Comparison of ENCODE assay signal across 42 mouse cellular contexts in genomic region chr10:127834186-127834585, GRCm38 (mm10). TPM values are rescaled to one million over a fixed set of nuclear protein-coding genes. Genes with fewer than 3 reads are reported as not detected.
"Had no signal": no experiment of that assay in that cellular context is flagged by ENCODE, and none has a peak within 500 bp of the region (broad histone marks: within the 10 kb centered on the region; RNA-seq: fewer than 3 reads in every experiment).

No protein-coding gene starts in this region.

RNA-seq across cellular contexts. Expression of gene Rdh19, which starts 15.5 kb away (rescaled TPM):
- total RNA-seq: heart, adult 2 months; heart, adult 8-10 months; heart, postnatal 10 days; heart, postnatal 14 days; heart, postnatal 25 days; heart, postnatal 36 days; heart, postnatal 4 days; hematopoietic stem cell, adult 5-6 weeks; hindbrain, postnatal 0 days; layer of hippocampus, adult 18-20 months; layer of hippocampus, adult 2 months; layer of hippocampus, adult 8-10 months; layer of hippocampus, postnatal 10 days; layer of hippocampus, postnatal 14 days; layer of hippocampus, postnatal 25 days; layer of hippocampus, postnatal 36 days; left cerebral cortex, adult 18-20 months; left cerebral cortex, adult 2 months; left cerebral cortex, adult 8-10 months had no signal
- polyA plus RNA-seq: heart, adult 2 months; heart, embryonic 10.5 days; heart, embryonic 11.5 days; heart, embryonic 12.5 days; heart, embryonic 13.5 days; heart, embryonic 14.5 days; heart, embryonic 15.5 days; heart, embryonic 16.5 days; heart, postnatal 0 days; hindbrain, embryonic 10.5 days; hindbrain, embryonic 11.5 days; hindbrain, embryonic 12.5 days; hindbrain, embryonic 13.5 days; hindbrain, embryonic 14.5 days; hindbrain, embryonic 15.5 days; hindbrain, embryonic 16.5 days; hindbrain, postnatal 0 days; inflammation-experienced regulatory T-cells, adult 6 months; intestine, embryonic 14.5 days; intestine, embryonic 15.5 days; intestine, embryonic 16.5 days; intestine, postnatal 0 days; kidney, embryonic 14.5 days; large intestine, adult 2 months had no signal

RNA-seq across cellular contexts. Expression of gene Rdh16f2, which starts 32.1 kb away (rescaled TPM):
- total RNA-seq: heart, adult 2 months; heart, adult 8-10 months; heart, postnatal 10 days; heart, postnatal 14 days; heart, postnatal 25 days; heart, postnatal 36 days; heart, postnatal 4 days; hematopoietic stem cell, adult 5-6 weeks; hindbrain, postnatal 0 days; layer of hippocampus, adult 18-20 months; layer of hippocampus, adult 2 months; layer of hippocampus, adult 8-10 months; layer of hippocampus, postnatal 10 days; layer of hippocampus, postnatal 14 days; layer of hippocampus, postnatal 25 days; layer of hippocampus, postnatal 36 days; left cerebral cortex, adult 18-20 months; left cerebral cortex, adult 2 months; left cerebral cortex, adult 8-10 months had no signal
- polyA plus RNA-seq: heart, adult 2 months; heart, embryonic 10.5 days; heart, embryonic 11.5 days; heart, embryonic 12.5 days; heart, embryonic 13.5 days; heart, embryonic 14.5 days; heart, embryonic 15.5 days; heart, embryonic 16.5 days; heart, postnatal 0 days; hindbrain, embryonic 10.5 days; hindbrain, embryonic 11.5 days; hindbrain, embryonic 12.5 days; hindbrain, embryonic 13.5 days; hindbrain, embryonic 14.5 days; hindbrain, embryonic 15.5 days; hindbrain, embryonic 16.5 days; hindbrain, postnatal 0 days; inflammation-experienced regulatory T-cells, adult 6 months; kidney, embryonic 14.5 days had no signal

RNA-seq across cellular contexts. Expression of gene Rdh16, which starts 33.2 kb away (rescaled TPM):
- total RNA-seq: heart, adult 2 months; heart, adult 8-10 months; heart, postnatal 10 days; heart, postnatal 14 days; heart, postnatal 25 days; heart, postnatal 36 days; heart, postnatal 4 days; hematopoietic stem cell, adult 5-6 weeks had no signal
- polyA plus RNA-seq: heart, adult 2 months; heart, embryonic 10.5 days; heart, embryonic 11.5 days; heart, embryonic 12.5 days; heart, embryonic 13.5 days; heart, embryonic 14.5 days; heart, embryonic 15.5 days; heart, embryonic 16.5 days; heart, postnatal 0 days; hindbrain, embryonic 10.5 days; hindbrain, embryonic 11.5 days; hindbrain, embryonic 12.5 days; hindbrain, embryonic 13.5 days; hindbrain, embryonic 14.5 days; hindbrain, embryonic 15.5 days; hindbrain, embryonic 16.5 days; inflammation-experienced regulatory T-cells, adult 6 months; intestine, embryonic 14.5 days; intestine, embryonic 15.5 days; intestine, embryonic 16.5 days had no signal

RNA-seq across cellular contexts. Expression of gene Rdh7, which starts 54.4 kb away (rescaled TPM):
- total RNA-seq: heart, adult 2 months; heart, postnatal 10 days; heart, postnatal 14 days; heart, postnatal 25 days; heart, postnatal 36 days; heart, postnatal 4 days; hematopoietic stem cell, adult 5-6 weeks; hindbrain, postnatal 0 days; layer of hippocampus, adult 18-20 months; layer of hippocampus, adult 2 months; layer of hippocampus, adult 8-10 months; layer of hippocampus, postnatal 10 days; layer of hippocampus, postnatal 14 days; layer of hippocampus, postnatal 25 days; layer of hippocampus, postnatal 36 days; left cerebral cortex, adult 18-20 months; left cerebral cortex, adult 2 months; left cerebral cortex, adult 8-10 months had no signal
- polyA plus RNA-seq: heart, adult 2 months; heart, embryonic 10.5 days; heart, embryonic 11.5 days; heart, embryonic 12.5 days; heart, embryonic 13.5 days; heart, embryonic 14.5 days; heart, embryonic 15.5 days; heart, embryonic 16.5 days; heart, postnatal 0 days; hindbrain, embryonic 10.5 days; hindbrain, embryonic 11.5 days; hindbrain, embryonic 12.5 days; hindbrain, embryonic 13.5 days; hindbrain, embryonic 14.5 days; hindbrain, embryonic 15.5 days; hindbrain, embryonic 16.5 days; hindbrain, postnatal 0 days; inflammation-experienced regulatory T-cells, adult 6 months; kidney, embryonic 14.5 days; kidney, embryonic 16.5 days had no signal

RNA-seq across cellular contexts. Expression of gene Rdh9, which starts 58.0 kb away (rescaled TPM):
- total RNA-seq: heart, adult 2 months; heart, postnatal 14 days; heart, postnatal 25 days; layer of hippocampus, postnatal 14 days had no signal
- polyA plus RNA-seq: heart, embryonic 11.5 days; hindbrain, embryonic 10.5 days; hindbrain, embryonic 11.5 days; intestine, embryonic 16.5 days; kidney, embryonic 16.5 days had no signal
